Mouse (Mus musculus) kidney, adult 2 months (tissue): ENCODE measurements around the gene Cpb2. TPM values are rescaled to one million over a fixed set of nuclear protein-coding genes. Genes with fewer than 3 reads are reported as not detected.

ENCODE experiments used
- DNase-seq: peaks from one replicate; pipeline ENCODE4 v3.0.0; 2021
- H3K27ac ChIP-seq: fragments of 200-500 bp; 2 replicates; pipeline ENCODE4 v1.5.1; 2012; ENCODE audit warnings: low read depth, low read length, control low read depth, inconsistent platforms; ENCODE audit not compliant: insufficient read depth
- H3K27me3 ChIP-seq: fragments of 200-500 bp; replicated peaks from 2 replicates; pipeline ENCODE4 v1.6.1; 2012; ENCODE audit warnings: mild to moderate bottlenecking, moderate library complexity, low read length, inconsistent platforms; ENCODE audit not compliant: control insufficient read depth, insufficient read depth
- H3K36me3 ChIP-seq: fragments of 200-500 bp; 2 replicates; pipeline ENCODE4 v1.6.1; 2012; ENCODE audit warnings: mild to moderate bottlenecking, moderate library complexity, low read length, inconsistent platforms; ENCODE audit not compliant: control insufficient read depth, insufficient read depth
- H3K4me1 ChIP-seq: fragments of 200-500 bp; 2 replicates; pipeline ENCODE4 v1.6.1; 2011; ENCODE audit warnings: low read length; ENCODE audit not compliant: control insufficient read depth, insufficient read depth
- H3K4me3 ChIP-seq: fragments of 200-500 bp; 2 replicates; pipeline ENCODE4 v1.5.1; 2011; ENCODE audit warnings: mild to moderate bottlenecking, low read depth, low read length, control low read depth; ENCODE audit not compliant: insufficient read depth
- CTCF ChIP-seq: fragments of 200-500 bp; conservative IDR thresholded peaks from 2 replicates; pipeline ENCODE4 v1.5.1; 2011; ENCODE audit warnings: low read depth, mild to moderate bottlenecking, control low read depth, low read length, moderate library complexity, mixed read lengths; ENCODE audit not compliant: insufficient read depth, insufficient read length
- POLR2A ChIP-seq: fragments of 200-500 bp; IDR thresholded peaks from one replicate; pipeline ENCODE4 v1.6.1; 2011; ENCODE audit warnings: low read depth, low read length, control low read depth
- WGBS: fragments of 180-500 bp; shearing (Covaris S2); methylation state at CpG from one replicate; pipeline ENCODE4 v1.1.7; 2018; 5-methylcytosine and 5-hydroxymethylcytosine counted together
- polyA plus RNA-seq: library from polyadenylated mRNA; depleted of rRNA; stranded (reverse); fragments of >200 nt; gene quantifications from 2 replicates; pipeline ENCODE4 v1.2.3, GENCODE M21; 2012; rRNA removed

Cpb2 gene
- polyA plus RNA-seq, 1 experiment, result 2.6 TPM

DNA sequence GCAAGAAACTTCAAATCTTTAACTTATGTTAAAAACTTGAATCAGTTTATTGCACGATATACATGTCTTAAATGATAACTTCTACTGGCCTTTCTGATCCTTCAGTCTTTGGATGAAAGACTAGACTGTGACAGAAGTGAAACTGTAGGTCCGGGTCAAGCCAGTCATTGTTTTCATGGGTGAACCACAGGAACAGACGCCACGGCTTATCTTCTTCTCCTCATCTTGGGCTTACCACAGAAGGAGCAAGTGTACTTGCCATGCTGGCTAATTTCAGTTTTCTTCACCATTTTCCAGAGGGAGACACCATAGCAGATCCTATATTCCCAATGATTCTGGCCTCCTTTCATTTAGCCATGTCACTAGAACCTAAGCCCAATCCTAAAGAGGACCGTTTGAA is 78.2 kb downstream of the Cpb2 start:
- no peaks in the 10 kb centered on the region for H3K4me1 ChIP-seq
- 91% methylated on average over 5 of the region's 5 CpGs for WGBS
- H3K36me3 ChIP-seq, result peaks cover 2% of the 10 kb centered on the region
- no peaks in the 10 kb centered on the region for H3K27me3 ChIP-seq
- no peak overlapping the region for H3K4me3 ChIP-seq
- DNase-seq, result no peak
- TF ChIP-seq CTCF (no peak), POLR2A (no peak)
- no peak overlapping the region for H3K27ac ChIP-seq

DNA sequence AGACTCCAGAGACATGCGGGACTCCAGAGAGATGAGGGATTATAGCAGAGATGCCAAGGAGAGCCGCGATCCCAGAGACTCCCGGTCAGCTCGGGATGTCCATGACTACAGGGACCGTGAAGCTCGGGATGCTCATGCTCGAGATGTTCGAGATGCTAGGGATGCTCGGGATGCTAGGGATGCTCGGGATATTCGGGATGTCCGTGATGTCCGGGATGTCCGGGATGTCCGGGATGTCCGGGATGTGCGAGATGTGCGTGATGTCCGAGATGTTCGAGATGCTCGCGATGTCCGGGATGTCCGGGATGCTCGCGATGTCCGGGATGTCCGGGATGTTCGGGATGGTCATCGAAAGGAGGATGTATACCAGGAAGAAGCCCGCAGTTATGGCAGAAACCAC is 81.3 kb downstream of the Cpb2 start:
- Histone ChIP-seq H3K27me3 (no peaks in the 10 kb centered on the region), H3K4me1 (no peaks in the 10 kb centered on the region), H3K27ac (no peak overlapping the region), H3K4me3 (no peak overlapping the region), H3K36me3 (peaks cover 2% of the 10 kb centered on the region)
- TF ChIP-seq CTCF, result no peak
- TF ChIP-seq POLR2A, result no peak
- no peak for DNase-seq
- WGBS, result 97% methylated on average over 32 of the region's 32 CpGs

DNA sequence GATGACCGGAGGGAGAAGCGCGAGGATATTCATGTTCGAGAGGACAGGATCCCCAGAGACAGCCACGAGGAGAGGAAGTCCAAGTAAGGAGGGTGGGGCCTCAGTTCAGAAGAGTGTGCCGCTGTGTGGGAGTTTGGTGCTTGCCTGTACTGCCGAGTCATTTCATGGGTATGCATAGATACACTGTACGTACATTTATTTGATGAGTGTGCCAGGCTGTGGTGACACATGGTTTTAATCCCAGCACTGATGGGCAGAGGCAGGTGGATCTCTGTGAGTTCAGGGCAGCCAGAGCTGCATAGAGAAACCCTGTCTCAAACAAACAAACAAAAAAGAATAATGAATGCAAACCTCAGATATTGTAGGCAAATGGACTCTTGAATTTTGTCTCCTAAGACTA is 86.0 kb downstream of the Cpb2 start:
- peaks cover 2% of the 10 kb centered on the region for H3K36me3 ChIP-seq
- H3K27ac ChIP-seq, result no peak overlapping the region
- no peak overlapping the region for H3K4me3 ChIP-seq
- no peaks in the 10 kb centered on the region for H3K27me3 ChIP-seq
- TF ChIP-seq CTCF (no peak), POLR2A (no peak)
- no peak for DNase-seq
- 71% methylated on average over 8 of the region's 8 CpGs for WGBS
- no peaks in the 10 kb centered on the region for H3K4me1 ChIP-seq

DNA sequence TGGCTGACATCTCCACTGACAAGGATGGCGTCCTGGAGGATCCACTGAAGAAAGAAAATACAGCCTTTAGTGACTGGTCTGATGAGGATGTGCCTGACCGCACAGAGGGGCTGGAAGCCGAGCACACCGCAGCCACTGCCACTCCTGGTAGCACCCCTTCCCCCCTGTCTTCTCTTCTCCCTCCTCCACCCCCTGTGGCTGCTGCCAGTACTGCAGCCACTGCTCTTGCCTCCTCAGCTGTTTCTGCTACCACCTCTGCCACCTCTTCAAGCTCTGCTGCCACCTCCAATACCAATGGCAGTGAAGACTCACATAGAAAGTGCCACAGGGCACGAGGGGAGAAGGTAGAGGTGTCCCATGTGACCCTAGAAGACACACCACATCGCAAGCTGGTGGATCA is 88.5 kb downstream of the Cpb2 start:
- no peak for DNase-seq
- no peak overlapping the region for H3K4me3 ChIP-seq
- H3K4me1 ChIP-seq, result no peaks in the 10 kb centered on the region
- 84% methylated on average over 6 of the region's 6 CpGs for WGBS
- no peak for TF ChIP-seq POLR2A
- TF ChIP-seq CTCF, result peak; percentile 48; the same call in 1 of the 2 replicates
- H3K27me3 ChIP-seq, result no peaks in the 10 kb centered on the region
- H3K36me3 ChIP-seq, result no peaks in the 10 kb centered on the region; the same call in 1 of the 2 replicates
- no peak overlapping the region for H3K27ac ChIP-seq

Other genes with a start within 250 kb of the Cpb2 start
- gene Rubcnl, start 226.3 kb upstream of the Cpb2 start, polyA plus RNA-seq, result 0.27 and 1.2 TPM in 2 replicates
- not detected in 2 replicates for gene Lrrc63, start 111.4 kb upstream of the Cpb2 start, polyA plus RNA-seq
- 7.3 and 13.7 TPM in 2 replicates for gene Lcp1, start 111.2 kb upstream of the Cpb2 start, polyA plus RNA-seq
- 6.4 and 7.0 TPM in 2 replicates for gene Zc3h13, start 42.1 kb downstream of the Cpb2 start, polyA plus RNA-seq
- not detected in 2 replicates for gene Siah3, start 213.7 kb downstream of the Cpb2 start, polyA plus RNA-seq